In genomic region chr16:74675586-74675985, GRCm38 (mm10) we compare ENCODE assay signal across 29 mouse cellular contexts.
"Had no signal": no experiment of that assay in that cellular context is flagged by ENCODE, and none has a peak within 500 bp of the region (broad histone marks: within the 10 kb centered on the region; RNA-seq: fewer than 3 reads in every experiment).

No protein-coding gene starts in this region.

- H3K27ac ChIP-seq: embryonic facial prominence, embryonic 10.5 days; embryonic facial prominence, embryonic 12.5 days; embryonic facial prominence, embryonic 13.5 days; embryonic facial prominence, embryonic 15.5 days; forebrain, embryonic 10.5 days; forebrain, embryonic 12.5 days; forebrain, embryonic 13.5 days; forebrain, embryonic 15.5 days; gastrocnemius, adult 2 months; heart, adult 2 months had no signal

- H3K4me3 ChIP-seq: embryonic facial prominence, embryonic 10.5 days; embryonic facial prominence, embryonic 12.5 days; embryonic facial prominence, embryonic 13.5 days; embryonic facial prominence, embryonic 15.5 days; erythroblast, embryonic 14.5 days; forebrain, embryonic 10.5 days; forebrain, embryonic 12.5 days; forebrain, embryonic 13.5 days; forebrain, embryonic 15.5 days; gastrocnemius, adult 2 months; heart, adult 2 months had no signal

- H3K9ac ChIP-seq: embryonic facial prominence, embryonic 12.5 days; embryonic facial prominence, embryonic 13.5 days; embryonic facial prominence, embryonic 15.5 days; forebrain, embryonic 12.5 days; forebrain, embryonic 13.5 days; forebrain, embryonic 15.5 days; forebrain, postnatal 0 days had no signal

- H3K4me1 ChIP-seq: embryonic facial prominence, embryonic 10.5 days; embryonic facial prominence, embryonic 12.5 days; embryonic facial prominence, embryonic 13.5 days; embryonic facial prominence, embryonic 15.5 days; forebrain, embryonic 10.5 days; forebrain, embryonic 12.5 days; forebrain, embryonic 13.5 days; forebrain, embryonic 15.5 days had no signal

- DNase-seq: cerebellum, adult 2 months; cerebellum, adult 8-10 months; cerebellum, adult 9-10 months; cerebellum, adult 9-11 months; cerebellum, postnatal 10 days; cerebellum, postnatal 14 days; cerebellum, postnatal 25 days; cerebellum, postnatal 36 days; embryo, embryonic 11 days; forebrain, postnatal 0 days; gastrocnemius, adult 2 months; gastrocnemius, postnatal 10 days; gastrocnemius, postnatal 14 days; gastrocnemius, postnatal 25 days; gastrocnemius, postnatal 36 days; heart, adult 11 months; heart, adult 18-20 months; heart, adult 2 months had no signal

- H3K27me3 ChIP-seq: embryonic facial prominence, embryonic 12.5 days; embryonic facial prominence, embryonic 13.5 days; embryonic facial prominence, embryonic 15.5 days; forebrain, embryonic 12.5 days; forebrain, embryonic 13.5 days; forebrain, embryonic 15.5 days had no signal

- H3K36me3 ChIP-seq: embryonic facial prominence, embryonic 10.5 days; embryonic facial prominence, embryonic 12.5 days; embryonic facial prominence, embryonic 13.5 days; embryonic facial prominence, embryonic 15.5 days; forebrain, embryonic 10.5 days; forebrain, embryonic 12.5 days; forebrain, embryonic 15.5 days had no signal

- H3K9me3 ChIP-seq: embryonic facial prominence, embryonic 10.5 days; embryonic facial prominence, embryonic 12.5 days; embryonic facial prominence, embryonic 13.5 days; embryonic facial prominence, embryonic 15.5 days; forebrain, embryonic 10.5 days; forebrain, embryonic 12.5 days; forebrain, embryonic 13.5 days; forebrain, embryonic 15.5 days had no signal

- H3K4me2 ChIP-seq: embryonic facial prominence, embryonic 12.5 days; embryonic facial prominence, embryonic 13.5 days; embryonic facial prominence, embryonic 15.5 days; forebrain, embryonic 12.5 days; forebrain, embryonic 13.5 days; forebrain, embryonic 15.5 days had no signal

- ATAC-seq: forebrain, embryonic 13.5 days; forebrain, embryonic 14.5 days; forebrain, embryonic 15.5 days; forebrain, embryonic 16.5 days; forebrain, postnatal 0 days had no signal
